Mouse (Mus musculus) gastrocnemius, postnatal 14 days (tissue): Measurements from ENCODE around the gene Prtn3. TPM values are rescaled to one million over a fixed set of nuclear protein-coding genes. Genes with fewer than 3 reads are reported as not detected.

ENCODE experiments used
- DNase-seq: peaks from one replicate; pipeline ENCODE4 v3.0.0; 2021; ENCODE audit warnings: mixed read lengths
- intact Hi-C: fragments of 180-260 bp; cut with DNase I; formaldehyde crosslinking; loops from one replicate; pipeline ENCODE4 v1.15.1; 2025; ENCODE audit warnings: low total_unique reads
- long read RNA-seq, 2 experiments: library from polyadenylated mRNA; stranded (forward); transcript quantifications; one replicate each; pipeline ENCODE4 v2.0.0; 2021
- total RNA-seq, 2 experiments: library from RNA; stranded (reverse); gene quantifications; 2 replicates each; pipeline ENCODE4 v1.2.3; 2021

Gene Prtn3
- not detected for total RNA-seq
- long read RNA-seq, experiment 1, result 0 reads
- long read RNA-seq, experiment 2, result 0 reads

DNA sequence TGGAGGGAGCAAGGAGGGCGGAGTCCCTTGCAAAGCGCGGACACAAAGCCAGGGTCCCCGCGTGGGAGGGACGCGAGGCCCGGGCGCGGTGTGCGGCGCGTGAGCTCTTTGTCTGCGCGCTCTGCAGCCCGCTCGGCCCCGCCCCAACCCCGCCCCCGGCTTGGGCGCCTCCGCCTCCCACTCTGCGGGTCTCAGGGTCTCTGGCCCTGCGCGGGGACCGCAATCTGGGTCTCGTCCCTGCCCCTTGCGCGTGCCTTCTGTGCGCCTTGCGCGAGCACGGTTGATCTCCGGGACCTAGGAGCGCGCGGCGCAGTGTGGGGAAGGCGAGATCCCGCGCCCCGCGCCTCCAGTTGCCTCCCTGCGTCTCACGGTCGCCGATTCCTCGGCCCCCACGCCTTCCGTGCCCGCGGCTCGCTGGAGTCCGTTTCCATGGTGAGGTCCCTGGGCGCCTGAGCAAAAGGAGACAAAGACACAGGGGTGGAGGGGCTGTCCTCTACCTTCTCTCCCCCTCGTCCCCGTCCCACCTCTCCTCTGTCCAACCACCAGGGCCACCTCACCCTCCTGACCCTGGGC lies at the start of gene Prtn3, which contains the start of gene Plppr3:
Gene Prtn3 (plus strand): TSS at position 187 of the 573 bp plus-strand sequence.
Gene Plppr3 (minus strand): TSS at position 345 of the 573 bp plus-strand sequence.
- DNase-seq, result no peak
- intact Hi-C loops, result loop anchor here (5.0 kb wide), 1 partner anchor 47 kb away; no protein-coding TSS in a partner anchor

DNA sequence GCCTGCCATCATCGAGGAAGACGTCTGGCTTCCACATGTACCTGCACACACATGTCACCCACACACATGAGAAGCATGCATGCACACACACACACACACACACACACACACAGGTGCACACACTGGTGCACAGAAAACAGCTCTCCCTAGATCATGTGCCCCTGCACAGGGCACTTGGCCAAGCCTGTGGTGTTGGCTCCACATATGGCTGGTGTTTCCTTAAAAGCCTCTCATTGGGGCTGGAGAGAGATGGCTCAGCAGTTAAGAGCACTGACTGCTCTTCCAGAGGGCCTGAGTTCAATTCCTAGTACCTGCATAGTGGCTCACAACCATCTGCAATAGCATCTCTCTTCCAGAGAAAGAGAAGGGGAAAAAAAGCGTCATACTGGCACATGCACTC lies 42.7 kb upstream of the Prtn3 start:
- intact Hi-C loops, result loop anchor here (5.0 to 10.0 kb wide), 3 partner anchors 51 to 123 kb away; partner anchors contain the start of gene R3hdm4
- no peak for DNase-seq

DNA sequence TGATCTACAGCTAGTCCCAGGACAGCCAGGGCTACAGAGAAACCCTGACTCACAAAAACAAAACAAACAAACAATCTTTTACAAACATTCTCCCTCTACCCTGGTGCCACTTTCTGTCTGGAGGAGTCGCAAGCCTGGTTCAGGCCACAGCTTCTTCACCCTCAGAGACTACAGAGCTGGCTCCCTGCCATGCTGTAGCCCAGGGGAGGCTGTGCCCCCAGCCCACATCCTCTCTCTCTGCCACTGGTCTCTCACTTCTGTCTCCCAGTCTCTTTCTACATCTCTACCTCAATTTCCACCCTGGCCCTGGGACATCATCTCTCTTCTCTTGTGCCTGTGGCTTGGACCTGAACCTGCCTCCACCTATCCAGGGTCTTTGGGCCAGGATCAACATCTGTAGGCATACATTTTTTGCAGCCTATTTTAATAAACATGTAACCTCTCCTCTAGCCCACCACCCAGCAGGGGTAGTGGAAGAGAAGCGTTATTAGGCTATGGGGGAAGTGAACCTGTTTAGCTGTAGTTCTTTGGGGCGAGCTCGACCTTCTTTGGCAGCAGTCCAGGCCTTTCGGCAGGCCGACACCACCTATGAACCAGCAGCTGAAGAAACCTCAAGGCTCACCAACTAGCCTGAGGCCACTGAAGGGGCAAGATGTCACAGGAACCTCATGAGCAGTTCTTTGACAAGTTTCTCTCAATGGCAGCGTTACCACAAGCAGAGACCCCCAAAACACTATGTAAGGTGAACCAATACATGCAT lies 42.1 kb upstream of the Prtn3 start:
- intact Hi-C loops, result loop anchor here (5.0 to 10.0 kb wide), 3 partner anchors 50 to 123 kb away; partner anchors contain the start of gene R3hdm4
- no peak for DNase-seq

DNA sequence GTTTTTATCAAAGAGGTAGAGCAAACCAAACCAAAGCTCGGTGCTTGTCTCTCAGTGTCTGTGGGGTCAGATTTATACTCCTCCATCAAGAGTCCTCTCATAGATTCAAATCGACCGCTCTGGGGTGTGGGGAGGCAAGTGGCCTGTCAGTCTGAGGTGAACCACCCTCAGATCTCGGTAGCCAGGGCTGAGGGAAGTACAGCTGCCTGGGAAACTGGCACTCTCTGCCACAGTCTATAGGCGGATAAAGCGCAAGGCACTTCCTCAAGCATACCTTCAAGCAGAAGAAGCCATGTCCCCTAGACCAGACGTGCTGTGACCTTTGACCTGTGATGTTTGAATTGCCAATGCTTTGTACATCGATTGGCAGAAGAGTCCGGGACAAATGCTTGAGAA lies 41.5 kb upstream of the Prtn3 start:
- no peak for DNase-seq
- intact Hi-C loops, result loop anchor here (5.0 to 10.0 kb wide), 3 partner anchors 50 to 122 kb away; partner anchors contain the start of gene R3hdm4

DNA sequence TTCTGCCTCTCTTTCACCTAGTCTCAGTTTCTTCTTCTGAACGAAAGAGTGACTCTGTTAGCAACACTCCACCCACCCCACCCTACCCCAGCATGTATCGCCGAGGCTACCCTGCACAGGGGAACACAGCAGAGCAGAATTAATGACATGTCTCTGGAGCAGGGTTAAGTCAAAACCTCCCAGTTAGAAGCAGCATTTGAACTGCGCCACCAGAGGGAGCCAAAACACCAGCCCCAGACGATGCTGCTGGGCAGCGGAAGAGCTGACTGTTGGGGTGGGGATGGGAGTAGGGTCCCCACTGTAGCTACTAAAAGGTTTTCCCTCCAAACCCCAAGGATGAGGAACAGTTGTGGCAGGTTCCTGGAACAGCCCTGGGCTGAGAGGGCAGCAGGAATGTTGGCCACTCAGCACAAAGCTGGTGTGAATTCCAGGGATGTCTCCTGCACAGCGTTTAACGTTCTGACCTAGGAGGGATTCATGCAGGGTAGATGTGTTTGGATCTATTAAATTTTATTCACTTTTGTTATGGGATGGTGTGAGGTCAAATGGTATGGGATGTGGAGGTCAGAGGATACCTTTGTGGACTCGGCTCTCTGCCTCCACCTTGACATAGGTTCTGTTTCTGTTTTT lies 39.4 kb upstream of the Prtn3 start:
- peak; percentile 66 for DNase-seq
- intact Hi-C loops, result loop anchor here (5.0 to 10.0 kb wide), 3 partner anchors 47 to 120 kb away; partner anchors contain the start of gene R3hdm4

DNA sequence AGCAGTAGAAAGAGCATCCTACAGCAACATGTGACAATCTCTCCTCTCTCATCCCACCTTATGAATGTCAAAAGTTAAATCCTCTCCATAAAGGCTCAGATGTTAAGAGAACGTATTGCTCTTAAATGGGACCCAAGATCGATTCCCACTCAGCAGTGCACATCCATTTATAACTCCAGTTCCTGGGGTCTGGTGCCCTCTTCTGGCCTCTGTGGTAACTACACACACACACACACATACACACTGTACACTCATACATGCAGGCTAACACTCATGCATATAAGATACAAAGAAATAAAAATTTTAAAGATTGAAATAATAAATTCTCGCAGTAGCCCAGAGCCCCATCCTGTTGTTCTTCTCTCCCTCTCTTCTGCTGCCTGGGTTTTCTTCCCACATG lies 37.4 kb upstream of the Prtn3 start:
- DNase-seq, result no peak
- intact Hi-C loops, result loop anchor here (10.0 kb wide), 1 partner anchor 118 kb away; no protein-coding TSS in a partner anchor

DNA sequence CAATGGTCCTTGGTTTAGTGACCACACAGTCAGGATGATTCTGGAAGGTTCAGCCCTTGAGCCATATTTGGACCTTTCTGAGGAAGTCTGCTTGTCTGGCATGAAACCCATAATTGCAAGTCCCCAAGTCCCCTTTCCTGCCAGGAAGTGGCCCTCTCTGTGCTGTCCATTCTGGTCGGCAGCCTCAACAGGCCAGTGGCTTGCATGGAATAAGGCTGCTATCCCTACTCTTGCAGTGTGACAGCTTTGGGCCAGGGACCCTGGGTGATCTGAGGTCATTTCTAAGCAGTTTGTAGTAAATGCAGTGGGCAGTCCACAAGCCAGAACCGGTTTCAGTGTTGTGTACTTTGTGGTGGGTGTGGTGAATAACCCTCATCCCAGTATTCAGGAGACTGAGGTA lies 36.1 kb upstream of the Prtn3 start:
- DNase-seq, result no peak
- intact Hi-C loops, result loop anchor here (10.0 kb wide), 1 partner anchor 117 kb away; no protein-coding TSS in a partner anchor

DNA sequence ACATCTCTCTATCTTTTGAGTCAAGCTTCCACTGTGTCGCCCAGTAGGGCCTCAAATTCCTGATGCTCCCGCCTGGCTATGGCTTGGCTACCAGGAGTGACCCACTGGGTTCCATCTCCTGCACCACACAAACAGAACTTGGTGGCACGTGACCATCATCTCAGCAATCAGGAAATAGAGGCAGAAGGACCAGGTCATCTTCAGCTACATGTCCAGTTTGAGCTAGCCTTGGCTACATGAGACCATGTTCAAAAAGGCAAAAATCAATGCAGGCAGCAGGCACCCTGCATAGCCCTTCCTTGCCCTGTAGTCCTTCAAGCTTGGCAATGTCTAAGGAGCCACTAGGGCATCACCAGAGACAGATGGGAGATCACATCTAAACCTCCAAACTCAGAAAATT lies 34.2 kb upstream of the Prtn3 start:
- intact Hi-C loops, result no loop called here
- DNase-seq, result no peak

DNA sequence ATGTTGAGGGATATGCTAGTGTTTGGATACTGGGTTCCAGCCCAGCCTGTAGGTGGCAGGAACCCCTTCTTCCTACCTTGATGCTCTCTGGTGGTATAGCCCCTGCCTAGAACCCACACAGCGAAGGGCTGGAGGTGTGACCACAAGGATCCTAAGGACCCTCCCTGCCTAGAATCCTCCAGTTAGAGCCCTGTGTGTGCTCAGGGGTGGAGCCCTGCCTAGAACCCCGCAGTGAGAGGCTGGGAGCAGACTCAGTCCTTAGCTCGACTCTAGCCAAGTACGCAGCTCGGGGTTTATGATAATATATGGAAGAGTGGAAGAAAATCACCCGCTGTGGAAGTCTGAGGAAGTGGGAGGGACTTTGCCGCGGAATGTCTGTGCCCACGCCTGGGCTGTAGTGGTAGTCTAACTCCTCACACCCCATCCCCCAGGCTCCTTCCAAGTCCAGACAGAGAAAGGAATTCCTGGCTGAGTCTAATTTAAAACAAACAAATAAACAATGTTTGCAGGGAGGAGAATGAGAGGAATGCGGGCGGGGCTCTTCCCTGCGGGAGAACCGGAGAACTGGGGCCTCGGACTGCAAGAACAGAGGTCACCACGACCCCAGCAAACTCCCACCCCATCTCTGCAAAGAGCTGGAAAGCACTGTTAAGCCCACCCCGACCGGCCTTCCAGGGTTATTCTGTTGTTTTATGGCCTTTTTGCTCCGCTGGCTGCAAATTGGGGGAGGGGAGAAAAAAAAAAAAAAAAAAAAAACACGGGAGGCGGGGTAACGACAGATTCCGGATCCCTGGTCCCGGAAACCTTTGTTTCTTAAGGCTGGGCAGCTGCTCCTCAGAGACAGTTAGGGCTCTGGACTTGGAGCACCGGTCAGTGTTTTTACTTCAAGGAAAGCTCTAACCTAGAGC lies 33.4 kb upstream of the Prtn3 start:
- peak; percentile 63 for DNase-seq
- intact Hi-C loops, result no loop called here

DNA sequence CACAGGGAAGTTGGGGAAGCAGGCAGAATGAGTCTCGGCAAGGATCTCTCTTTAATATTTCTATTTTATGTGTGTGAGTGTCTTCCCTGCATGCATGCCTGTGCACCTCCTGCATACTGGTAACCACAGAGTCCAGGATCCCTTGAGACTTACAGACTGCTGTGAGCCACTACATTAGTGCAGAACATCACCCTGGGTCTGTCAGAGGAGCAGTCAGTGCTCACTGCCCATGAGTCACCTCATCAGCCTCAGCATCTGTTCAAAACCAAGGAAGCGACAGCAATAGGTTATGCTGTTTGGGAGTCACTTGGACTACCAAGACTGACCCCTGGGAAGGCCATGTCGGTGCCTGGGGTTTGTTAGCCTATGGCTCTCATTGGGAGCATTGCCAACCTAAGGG lies 32.0 kb upstream of the Prtn3 start:
- DNase-seq, result no peak
- intact Hi-C loops, result no loop called here

DNA sequence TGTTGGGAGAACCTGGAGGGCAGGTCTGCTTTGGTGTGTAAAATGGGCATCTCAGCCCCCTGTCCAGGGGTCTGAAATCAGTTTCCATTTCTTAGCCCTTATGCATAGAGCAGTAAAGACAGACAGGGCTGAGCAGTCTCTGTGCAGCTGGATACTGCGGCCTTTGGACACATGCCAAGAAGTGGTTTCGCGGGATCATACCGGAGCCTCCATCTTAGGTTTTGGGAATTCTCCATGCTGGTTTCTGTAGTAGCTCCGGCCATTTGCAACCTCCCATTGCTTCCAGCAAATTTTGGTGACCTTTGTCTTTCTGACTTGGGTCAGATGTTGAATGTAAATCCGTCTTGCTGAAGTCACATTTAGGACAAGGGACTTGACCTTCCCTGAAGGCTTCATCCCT lies 30.8 kb upstream of the Prtn3 start:
- intact Hi-C loops, result no loop called here
- DNase-seq, result no peak

DNA sequence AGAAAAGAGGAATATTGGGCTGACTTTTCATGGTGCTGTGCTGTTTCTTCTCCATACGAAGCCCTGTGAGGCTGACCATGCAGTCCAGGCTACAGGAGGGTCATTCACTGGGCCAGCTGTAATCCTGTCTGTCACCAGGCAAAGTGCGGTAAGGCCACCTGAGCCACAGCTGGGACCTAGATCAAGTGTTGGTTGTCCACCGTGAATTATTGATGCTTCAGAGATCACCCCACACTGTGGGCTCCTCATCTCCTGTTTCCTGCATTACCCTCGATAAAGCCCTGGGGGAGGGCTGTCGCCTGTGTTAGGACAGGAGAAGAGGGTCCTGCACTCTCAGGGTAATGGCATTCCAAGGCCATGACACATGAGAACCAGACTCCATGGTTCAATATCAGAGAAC lies 27.7 kb upstream of the Prtn3 start:
- DNase-seq, result no peak
- intact Hi-C loops, result no loop called here

DNA sequence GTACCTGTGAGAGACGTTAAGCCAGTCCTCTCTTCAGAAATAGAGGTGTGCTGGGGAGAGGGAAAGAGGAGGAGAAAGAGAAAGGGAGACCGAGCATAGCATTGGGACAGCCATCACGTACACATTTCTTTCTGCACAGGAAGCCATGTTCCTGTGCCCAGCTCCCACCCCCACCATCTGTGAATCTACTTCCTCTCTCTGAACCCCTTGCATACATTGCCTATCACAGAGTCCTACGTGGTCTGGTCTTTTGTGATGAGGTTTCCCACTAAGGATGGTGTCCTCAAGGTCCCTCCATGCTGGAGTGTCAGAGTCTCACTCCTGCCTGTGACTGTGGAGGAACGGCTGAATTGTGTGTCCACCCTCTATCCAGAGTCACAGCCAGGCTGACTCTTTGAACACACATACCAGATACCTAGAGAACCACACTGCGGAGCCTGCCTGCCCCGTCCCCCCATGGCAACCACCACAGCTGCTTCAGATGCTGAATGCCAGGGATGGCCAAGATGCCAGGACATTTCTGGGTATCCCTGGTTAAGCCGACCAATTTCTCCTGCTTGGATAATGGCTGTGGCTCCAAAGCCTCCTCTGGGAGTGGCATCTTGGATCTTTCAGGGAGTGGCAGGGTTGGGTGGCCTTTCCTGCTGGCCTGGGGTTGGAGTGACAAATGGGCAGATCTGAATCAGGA lies 24.2 kb upstream of the Prtn3 start:
- intact Hi-C loops, result no loop called here
- DNase-seq, result no peak

DNA sequence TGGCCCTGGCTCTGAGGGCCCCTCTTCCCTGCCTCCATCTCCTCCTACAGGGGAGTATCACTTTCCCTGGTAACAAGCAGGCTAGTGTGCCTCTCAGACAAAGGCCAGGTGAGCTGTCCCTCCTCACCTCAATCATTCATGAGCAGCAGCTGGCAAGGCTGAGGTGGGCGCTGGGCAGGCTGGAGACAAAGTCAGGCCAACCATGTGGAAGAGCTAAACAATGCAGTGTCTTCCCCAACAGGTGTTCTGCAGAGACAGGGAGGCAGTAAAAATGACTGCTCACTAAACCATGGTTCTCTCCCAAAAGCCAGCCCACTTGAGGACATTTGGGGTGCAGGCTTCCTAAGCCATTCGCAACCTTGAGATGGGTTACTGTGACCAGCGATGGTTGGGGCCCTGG lies 22.6 kb upstream of the Prtn3 start:
- DNase-seq, result no peak
- intact Hi-C loops, result no loop called here

DNA sequence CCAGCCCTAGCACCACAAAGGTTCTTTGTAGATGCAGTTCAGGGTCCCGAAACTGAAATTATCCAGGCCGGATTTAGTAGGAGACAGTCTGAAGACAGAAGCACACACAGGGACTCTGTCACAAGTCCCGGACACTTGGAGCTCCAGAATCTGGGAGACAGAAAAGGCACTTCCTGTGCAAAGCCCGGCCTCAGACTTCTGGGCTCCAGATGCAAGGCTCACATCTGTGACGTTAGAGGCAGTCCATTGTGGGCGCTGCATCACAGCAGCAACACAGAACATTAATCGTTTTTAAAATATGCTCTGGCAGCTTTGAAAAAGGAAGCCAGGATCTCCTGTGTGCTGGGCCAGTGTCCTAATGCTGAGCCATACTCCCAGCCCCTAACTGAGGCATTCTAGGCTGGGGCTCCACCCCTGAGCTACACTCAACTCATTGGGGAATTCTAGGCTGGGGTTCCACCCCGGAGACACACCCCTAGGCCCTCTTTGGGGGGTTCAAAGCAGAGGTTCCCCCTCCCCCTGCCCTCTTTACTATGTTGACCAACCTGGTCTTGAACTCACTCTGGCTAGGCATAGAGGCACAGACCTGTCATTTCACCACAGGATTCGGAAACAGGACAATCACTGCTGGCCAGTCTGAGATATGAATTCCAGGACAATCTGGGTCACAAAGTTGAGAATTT lies 22.0 kb upstream of the Prtn3 start:
- intact Hi-C loops, result no loop called here
- peak; percentile 46 for DNase-seq

DNA sequence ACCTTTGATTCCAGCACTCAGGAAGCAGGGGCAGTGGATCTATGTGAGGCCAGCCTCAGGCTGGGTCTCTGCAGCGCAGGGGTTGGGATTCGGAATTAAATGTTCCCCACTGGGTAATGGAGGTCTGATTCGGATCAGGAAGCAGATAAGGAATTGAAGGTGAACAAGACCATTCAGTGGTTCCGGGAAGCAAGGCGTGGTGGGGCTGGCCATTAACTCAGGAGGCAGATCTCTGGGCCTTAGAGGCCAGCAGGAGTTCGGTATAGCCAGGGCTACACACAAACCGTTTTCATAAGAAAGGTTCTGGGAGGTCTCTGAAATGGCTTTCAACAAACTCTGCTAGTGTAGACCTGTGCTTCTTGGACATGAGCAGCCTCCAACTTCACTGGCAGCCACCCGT lies 21.4 kb upstream of the Prtn3 start:
- intact Hi-C loops, result no loop called here

DNA sequence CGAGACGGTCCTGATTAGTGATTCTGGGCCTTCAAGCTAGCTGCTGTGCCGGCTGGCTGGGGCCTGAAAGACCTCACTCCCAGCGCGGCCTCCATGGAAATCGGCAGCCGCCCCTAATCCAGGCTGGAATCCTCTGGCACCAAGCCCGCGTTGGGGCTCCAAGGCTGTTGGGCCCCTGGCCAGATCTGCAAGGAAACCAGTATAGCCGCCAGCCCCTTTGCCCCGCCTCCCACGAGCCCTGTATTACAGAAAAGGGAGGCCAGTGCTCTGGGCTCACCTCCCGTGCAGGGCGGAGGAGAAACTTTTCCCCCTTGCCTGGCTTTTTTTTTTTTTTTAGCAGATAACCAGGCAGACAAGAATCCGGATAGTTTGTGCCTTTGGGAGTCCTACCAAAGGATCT lies 20.9 kb upstream of the Prtn3 start:
- intact Hi-C loops, result no loop called here
- DNase-seq, result peak; percentile 98

More for the DNA sequence above, 21.4 kb upstream of the Prtn3 start:
- no peak for DNase-seq
